Mouse (Mus musculus): ENCODE data around the gene Trim29. TPM values are rescaled to one million over a fixed set of nuclear protein-coding genes. Genes with fewer than 3 reads are reported as not detected.

Gene Trim29
- 1 to 10 TPM in 1 of 26 experiments, under 1 TPM in 8, not detected in 17; 0.29 to 3.3 (median 0.38) TPM for total RNA-seq (2018; cell fraction: chromatin; rRNA removed)
- total RNA-seq (2018; cell fraction: cytosol; rRNA removed) = under 1 TPM in 21 of 26 experiments, not detected in 5; 0.03 to 0.18 (median 0.08) TPM
- total RNA-seq (2018; cell fraction: nucleus; rRNA removed) = under 1 TPM in 9 of 26 experiments, not detected in 17; 0.22 to 0.50 (median 0.34) TPM
- 0.13 to 0.22 TPM in 2 of 3 replicates, not detected in the other for polyA plus RNA-seq (2018)

DNA sequence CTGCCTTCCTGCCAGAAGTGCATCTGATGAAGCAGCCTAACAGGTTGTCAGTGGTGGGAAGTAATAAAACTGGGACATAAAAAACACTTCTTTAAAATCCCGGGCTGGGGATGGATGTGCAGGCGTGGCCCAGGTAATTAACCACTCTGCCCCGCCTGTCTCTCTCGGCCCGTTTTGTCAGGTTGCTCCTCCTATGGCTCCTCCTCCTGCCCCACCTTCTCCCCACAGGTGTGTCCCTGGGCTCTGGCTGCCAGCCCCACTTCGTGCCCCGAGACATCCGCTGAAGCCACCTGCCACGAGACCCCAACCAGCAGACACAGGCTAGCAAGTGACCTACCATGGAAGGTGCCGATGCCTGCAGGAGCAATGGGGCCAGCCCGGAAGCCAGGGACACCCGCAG is at the start of gene Trim29:
Gene Trim29, plus strand, starts transcription at position 311 of the 400 bp plus-strand sequence.
- H3K36me3 ChIP-seq (ENCODE audit: inconsistent target) = no peaks in the 10 kb centered on the region
- 63% methylated on average over 12 of the region's 12 CpGs for WGBS (ENCODE audit: missing documents)
- no peaks in the 10 kb centered on the region for H3K79me2 ChIP-seq (ENCODE audit: inconsistent target)
- no peak within 1 kb of the TSS for H3K27ac ChIP-seq
- H3K4me3 ChIP-seq (ENCODE audit: inconsistent target) = no peak within 1 kb of the TSS

DNA sequence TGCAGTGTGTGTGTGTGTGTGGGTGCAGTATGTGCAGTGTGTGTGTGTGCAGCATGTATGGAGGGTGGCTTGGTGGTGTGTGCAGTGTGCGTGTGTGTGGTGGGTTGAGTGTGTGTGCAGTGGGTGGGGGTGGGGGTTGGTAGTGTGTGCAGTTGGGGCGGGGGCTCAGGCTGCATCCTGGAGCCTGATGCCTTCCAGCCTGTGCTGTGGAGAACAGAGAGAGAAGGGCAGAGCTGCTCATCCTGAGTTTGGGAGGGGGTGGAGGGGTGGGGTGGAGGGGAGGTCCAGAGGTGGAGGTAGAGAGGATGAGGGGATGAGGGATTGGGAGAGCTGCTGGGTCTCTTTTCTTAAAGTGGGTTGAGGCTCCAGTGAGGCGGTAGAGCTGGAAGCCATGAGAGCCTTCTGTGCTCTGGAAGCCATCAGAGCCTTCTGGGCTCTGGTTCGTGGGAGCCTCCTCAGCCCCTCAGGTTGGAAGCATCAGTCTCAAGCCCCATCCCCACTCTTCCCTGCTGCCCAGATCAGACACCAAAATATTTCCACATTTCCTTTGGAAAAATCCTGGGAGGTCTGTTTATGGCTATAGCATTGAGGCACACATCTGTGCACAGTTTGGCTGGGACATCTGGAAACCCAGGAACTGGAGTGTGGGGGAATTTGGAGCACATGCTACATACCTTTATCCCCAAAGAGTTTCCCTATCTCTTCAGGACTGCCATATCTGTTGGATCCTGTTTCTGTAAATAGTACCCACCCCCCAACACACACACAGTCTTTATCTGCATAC is 49.3 kb upstream of the Trim29 start:
- Histone ChIP-seq H3K36me3 (ENCODE audit: inconsistent target) (no peaks in the 10 kb centered on the region), H3K79me2 (ENCODE audit: inconsistent target) (no peaks in the 10 kb centered on the region), H3K4me3 (ENCODE audit: inconsistent target) (no peak overlapping the region), H3K27ac (no peak overlapping the region)
- 91% methylated on average over 4 of the region's 4 CpGs for WGBS (ENCODE audit: missing documents)

DNA sequence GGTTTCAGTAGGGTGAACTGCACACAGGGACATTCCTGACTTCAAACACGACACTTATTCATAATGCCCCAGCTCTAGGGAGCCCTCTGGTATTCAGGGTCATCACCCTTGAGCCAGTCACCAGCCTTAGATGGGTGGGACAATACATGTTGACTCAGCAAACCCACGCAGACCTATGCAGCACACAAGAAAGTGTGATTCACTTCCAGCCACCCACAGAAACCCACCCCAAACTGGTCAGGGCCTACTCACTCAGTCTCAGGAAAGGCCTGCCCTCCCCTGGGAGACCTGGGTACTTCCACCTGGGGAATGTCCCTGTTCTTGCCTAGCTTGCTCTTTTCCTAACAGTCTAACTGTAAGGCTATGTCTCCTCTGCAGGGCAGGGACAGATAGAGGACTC is 48.7 kb upstream of the Trim29 start:
- 73% methylated on average over 2 of the region's 2 CpGs for WGBS (ENCODE audit: missing documents)
- H3K27ac ChIP-seq = no peak overlapping the region

DNA sequence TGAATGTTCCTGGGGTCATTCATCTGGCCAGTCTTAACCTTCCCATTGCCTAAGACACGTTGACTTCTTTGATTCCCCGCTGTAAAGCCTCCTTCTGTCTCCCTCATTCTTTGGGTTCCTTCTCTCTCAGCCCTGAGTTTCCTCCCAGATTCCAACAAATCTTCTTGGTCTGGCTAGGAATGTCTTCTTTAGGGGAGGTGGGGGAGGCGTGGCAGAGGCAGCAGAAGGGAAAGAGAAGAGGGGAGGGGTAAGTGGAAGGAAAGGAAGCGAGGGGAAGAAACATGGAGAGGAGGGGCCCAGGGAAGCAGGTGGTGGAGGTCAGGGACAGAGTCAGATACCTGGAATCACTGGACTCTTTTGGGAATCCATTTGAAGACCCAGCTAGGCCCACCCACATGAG is 48.3 kb upstream of the Trim29 start:
- no peaks in the 10 kb centered on the region for H3K79me2 ChIP-seq (ENCODE audit: inconsistent target)
- H3K27ac ChIP-seq = no peak overlapping the region
- H3K36me3 ChIP-seq (ENCODE audit: inconsistent target) = no peaks in the 10 kb centered on the region
- 93% methylated on average over 4 of the region's 4 CpGs for WGBS (ENCODE audit: missing documents)
- H3K4me3 ChIP-seq (ENCODE audit: inconsistent target) = no peak overlapping the region

More for the DNA sequence above, 48.7 kb upstream of the Trim29 start:
- no peaks in the 10 kb centered on the region for H3K36me3 ChIP-seq (ENCODE audit: inconsistent target)
- no peaks in the 10 kb centered on the region for H3K79me2 ChIP-seq (ENCODE audit: inconsistent target)
- no peak overlapping the region for H3K4me3 ChIP-seq (ENCODE audit: inconsistent target)

DNA sequence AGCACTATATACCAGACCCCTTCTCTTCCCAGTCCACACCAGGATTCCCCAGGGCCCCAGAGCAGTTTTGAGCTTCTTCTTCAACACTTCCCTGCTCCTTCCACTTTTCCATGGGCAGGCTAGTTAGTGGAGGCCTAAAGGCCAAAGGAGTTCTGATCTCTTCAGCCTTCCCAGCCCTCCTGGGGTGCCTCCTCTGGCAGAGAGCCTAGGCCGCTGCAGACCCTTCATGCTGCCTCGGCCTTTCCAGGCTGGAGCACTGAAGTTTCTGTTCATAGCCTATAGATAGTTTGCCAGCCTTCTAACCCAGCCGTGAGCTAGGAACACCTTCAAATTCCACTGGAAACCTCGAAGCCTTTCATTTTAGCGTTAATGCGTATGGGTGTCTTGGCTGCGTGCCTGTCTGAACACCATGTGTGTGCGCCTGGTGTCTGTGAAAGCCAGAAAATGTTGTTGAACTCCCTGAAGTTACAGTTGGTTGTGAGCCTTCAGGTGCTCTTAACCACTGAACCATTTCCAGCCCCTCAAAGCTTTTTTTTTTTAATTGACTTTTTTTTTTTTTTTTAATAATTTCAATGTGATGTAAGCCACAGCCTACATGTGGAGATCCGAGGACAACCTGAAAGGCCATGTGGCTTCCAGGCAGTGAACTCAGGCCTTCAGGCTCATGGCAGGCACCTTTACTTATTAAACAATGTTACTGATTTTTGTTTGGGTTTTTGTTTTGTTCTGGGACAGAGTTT is 47.7 kb upstream of the Trim29 start:
- 92% methylated on average over 9 of the region's 9 CpGs for WGBS (ENCODE audit: missing documents)
- H3K27ac ChIP-seq = no peak overlapping the region
- H3K4me3 ChIP-seq (ENCODE audit: inconsistent target) = no peak overlapping the region
- no peaks in the 10 kb centered on the region for H3K79me2 ChIP-seq (ENCODE audit: inconsistent target)
- H3K36me3 ChIP-seq (ENCODE audit: inconsistent target) = no peaks in the 10 kb centered on the region

DNA sequence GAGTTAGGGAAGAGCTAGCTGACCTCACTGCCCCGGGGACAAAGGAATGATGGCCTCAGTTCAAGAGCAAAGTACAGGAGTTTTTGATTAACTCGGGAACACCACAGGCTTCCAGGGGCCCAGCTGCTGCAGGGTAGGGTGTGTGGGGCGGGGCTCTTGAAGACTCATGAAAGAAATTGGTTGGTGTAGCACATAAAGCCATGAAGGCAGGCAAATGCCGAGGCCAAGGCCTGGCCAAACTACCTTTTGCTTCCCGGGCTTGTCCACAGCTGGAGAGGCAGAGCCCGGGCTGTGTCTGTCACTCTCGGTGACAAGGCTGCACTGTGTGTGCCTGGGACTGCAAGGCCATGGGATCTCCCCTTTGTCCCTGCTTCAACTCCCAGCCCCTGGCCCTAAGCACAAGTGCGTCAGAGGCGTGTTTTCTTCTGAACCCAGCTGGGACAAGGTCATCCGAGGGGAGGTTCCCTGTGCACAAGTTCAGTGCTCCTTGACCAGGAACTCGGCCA is 46.6 kb upstream of the Trim29 start:
- no peak overlapping the region for H3K27ac ChIP-seq

DNA sequence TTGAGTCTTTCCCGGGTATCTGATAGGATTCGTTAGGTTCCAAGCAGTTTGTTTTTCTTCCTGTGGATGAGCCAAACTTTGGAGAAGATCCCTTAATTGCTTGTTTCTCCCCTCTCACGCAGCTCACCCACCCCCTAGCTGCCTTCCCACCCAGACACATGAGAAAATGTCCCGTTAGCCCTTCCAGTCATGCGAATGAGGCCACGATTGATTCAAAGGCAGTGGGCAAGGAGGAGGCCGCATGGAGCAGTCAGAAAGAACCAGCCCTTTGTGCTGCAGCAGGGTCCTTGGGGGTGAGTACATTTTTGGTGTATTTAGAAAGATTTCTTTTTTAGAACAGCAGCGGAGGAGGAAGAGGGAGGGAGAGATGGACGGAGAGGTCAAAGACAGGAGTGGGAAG is 45.5 kb upstream of the Trim29 start:
- Histone ChIP-seq H3K4me3 (ENCODE audit: inconsistent target) (no peak overlapping the region), H3K36me3 (ENCODE audit: inconsistent target) (no peaks in the 10 kb centered on the region), H3K79me2 (ENCODE audit: inconsistent target) (no peaks in the 10 kb centered on the region), H3K27ac (no peak overlapping the region)
- 92% methylated on average over 9 of the region's 9 CpGs for WGBS (ENCODE audit: missing documents)

More for the DNA sequence above, 46.6 kb upstream of the Trim29 start:
- Histone ChIP-seq H3K36me3 (ENCODE audit: inconsistent target) (no peaks in the 10 kb centered on the region), H3K4me3 (ENCODE audit: inconsistent target) (no peak overlapping the region), H3K79me2 (ENCODE audit: inconsistent target) (no peaks in the 10 kb centered on the region)
- 82% methylated on average over 11 of the region's 11 CpGs for WGBS (ENCODE audit: missing documents)

DNA sequence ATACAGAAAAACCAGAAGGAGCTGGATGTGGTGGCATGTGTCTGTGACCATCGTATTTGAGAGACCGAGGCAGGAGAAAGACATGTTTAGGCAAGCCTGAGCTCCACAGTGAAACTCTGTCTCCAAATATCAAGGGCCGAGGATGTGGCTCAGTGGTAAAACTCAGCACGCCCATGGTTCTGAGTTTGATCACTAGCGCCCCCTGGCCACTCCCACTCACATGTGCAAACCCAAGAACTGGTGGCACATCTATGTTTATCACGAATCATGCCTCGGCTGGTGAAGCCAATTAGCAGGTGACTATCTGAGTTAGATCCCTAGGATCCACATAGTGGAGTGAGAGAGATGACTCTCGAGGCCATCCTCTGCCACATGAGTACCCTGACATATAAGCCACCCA is 43.3 kb upstream of the Trim29 start:
- H3K79me2 ChIP-seq (ENCODE audit: inconsistent target) = no peaks in the 10 kb centered on the region
- H3K36me3 ChIP-seq (ENCODE audit: inconsistent target) = no peaks in the 10 kb centered on the region
- WGBS (ENCODE audit: missing documents) = 65% methylated on average over 8 of the region's 8 CpGs
- no peak overlapping the region for H3K27ac ChIP-seq
- no peak overlapping the region for H3K4me3 ChIP-seq (ENCODE audit: inconsistent target)

DNA sequence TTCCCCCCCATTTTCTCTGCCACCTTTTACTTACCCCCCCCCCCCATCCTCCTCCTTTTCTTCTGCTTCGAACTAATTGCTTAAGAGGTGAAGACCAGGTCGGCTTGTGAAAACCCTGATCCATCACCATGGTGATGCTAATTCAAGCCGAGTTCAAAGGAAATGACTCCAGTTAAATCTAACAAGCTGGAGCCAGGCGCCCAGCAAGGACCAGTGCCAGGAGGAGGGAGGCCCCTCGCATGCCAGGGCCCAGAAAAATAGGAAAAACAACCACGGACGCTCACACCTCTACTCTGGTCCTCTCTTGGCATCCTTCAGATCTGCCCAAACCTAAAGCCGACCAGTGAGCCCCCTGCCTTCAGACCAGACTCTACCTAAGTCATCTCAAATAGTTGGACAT is 41.5 kb upstream of the Trim29 start:
- no peaks in the 10 kb centered on the region for H3K36me3 ChIP-seq (ENCODE audit: inconsistent target)
- no peak overlapping the region for H3K27ac ChIP-seq
- 49% methylated on average over 6 of the region's 8 CpGs for WGBS (ENCODE audit: missing documents)
- no peak overlapping the region for H3K4me3 ChIP-seq (ENCODE audit: inconsistent target)
- H3K79me2 ChIP-seq (ENCODE audit: inconsistent target) = no peaks in the 10 kb centered on the region

DNA sequence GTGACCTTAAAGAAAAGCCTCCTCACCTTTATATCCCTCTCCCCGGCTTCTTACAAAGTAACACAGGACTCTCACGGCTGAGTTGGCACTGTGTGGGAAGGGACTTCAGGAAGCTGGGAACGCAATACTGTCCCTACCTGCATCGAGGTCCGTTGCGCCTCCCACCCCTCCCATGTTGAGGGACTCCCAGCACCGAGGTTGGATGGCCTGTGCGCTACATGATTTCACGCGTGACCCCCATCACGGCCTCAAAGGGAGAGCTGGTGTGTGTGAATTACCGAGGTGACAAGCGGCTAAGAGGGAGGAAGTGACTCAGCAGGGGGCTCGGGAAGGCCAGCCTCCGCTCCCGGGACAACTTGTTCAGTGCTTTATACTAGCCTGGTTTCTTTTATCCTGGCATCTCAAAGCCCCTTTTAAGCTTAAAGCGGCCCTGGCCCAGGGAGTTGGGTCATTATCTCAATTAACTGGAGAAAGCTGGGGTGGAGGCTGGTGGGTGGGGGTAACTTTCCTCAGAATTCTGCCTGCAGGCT is 39.9 kb upstream of the Trim29 start:
- no peak overlapping the region for H3K27ac ChIP-seq
- H3K36me3 ChIP-seq (ENCODE audit: inconsistent target) = no peaks in the 10 kb centered on the region
- H3K4me3 ChIP-seq (ENCODE audit: inconsistent target) = no peak overlapping the region
- H3K79me2 ChIP-seq (ENCODE audit: inconsistent target) = no peaks in the 10 kb centered on the region
- WGBS (ENCODE audit: missing documents) = under 1% methylated on average over 17 of the region's 17 CpGs

DNA sequence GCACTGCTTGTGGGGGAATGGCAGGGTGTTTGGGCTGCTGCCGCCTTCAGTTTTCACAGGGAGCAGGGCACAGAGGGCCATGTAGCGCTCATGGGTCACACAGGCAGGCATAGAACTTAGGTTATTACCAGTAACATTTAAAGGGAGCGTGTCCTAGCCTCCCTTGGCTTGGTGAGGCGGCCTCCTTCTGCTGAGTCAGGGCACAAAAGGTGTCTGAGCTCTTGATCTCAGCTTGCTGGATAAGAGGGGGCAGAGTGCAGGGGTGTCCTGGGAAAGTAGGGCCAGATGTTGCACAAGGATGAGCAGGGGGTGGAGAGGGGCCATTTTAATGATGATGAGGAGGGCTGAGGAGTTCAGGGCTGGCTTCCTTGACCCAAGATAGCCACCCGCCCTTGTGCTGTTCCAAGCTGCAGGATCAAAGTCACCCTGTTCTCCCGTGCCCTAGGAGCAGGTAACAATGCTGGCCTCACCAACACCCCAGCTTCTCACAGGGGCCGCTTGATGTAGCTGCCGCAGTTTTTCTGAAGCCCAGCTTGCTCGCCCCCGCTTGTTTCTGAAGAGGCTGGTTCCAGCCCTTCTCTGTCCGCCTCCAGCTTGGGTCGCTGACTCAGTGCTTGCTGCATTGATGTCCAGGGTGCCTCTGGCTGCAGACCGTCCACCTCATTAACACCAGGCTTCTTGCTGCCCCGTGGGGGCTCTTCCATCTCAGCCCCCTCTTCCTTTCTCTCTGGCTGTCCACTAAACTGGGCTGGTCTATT is 38.7 kb upstream of the Trim29 start:
- Histone ChIP-seq H3K36me3 (ENCODE audit: inconsistent target) (no peaks in the 10 kb centered on the region), H3K27ac (no peak overlapping the region), H3K79me2 (ENCODE audit: inconsistent target) (no peaks in the 10 kb centered on the region), H3K4me3 (ENCODE audit: inconsistent target) (no peak overlapping the region)
- WGBS (ENCODE audit: missing documents) = 87% methylated on average over 14 of the region's 14 CpGs

DNA sequence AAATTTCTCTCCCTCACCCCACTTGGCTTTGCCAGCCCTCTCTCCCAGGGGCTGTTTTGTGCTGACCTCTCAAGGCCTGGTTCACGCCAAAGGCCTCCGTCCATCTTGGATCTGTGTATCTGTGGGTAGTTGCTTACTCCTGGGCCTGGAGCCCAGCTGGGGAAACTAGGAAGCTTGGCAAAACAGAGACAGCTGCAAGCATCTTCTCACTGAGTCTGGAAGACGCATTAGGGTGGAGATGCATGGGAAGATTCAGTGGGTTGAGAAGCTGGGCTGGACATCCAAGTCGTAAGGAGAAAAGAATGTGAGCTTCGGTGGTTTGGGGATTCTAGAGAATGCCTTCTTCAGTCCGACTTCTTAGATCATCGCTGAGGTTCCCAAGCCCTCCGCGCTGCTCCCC is 36.9 kb upstream of the Trim29 start:
- Histone ChIP-seq H3K79me2 (ENCODE audit: inconsistent target) (no peaks in the 10 kb centered on the region), H3K36me3 (ENCODE audit: inconsistent target) (no peaks in the 10 kb centered on the region), H3K27ac (no peak overlapping the region), H3K4me3 (ENCODE audit: inconsistent target) (no peak overlapping the region)
- WGBS (ENCODE audit: missing documents) = 91% methylated on average over 8 of the region's 9 CpGs

DNA sequence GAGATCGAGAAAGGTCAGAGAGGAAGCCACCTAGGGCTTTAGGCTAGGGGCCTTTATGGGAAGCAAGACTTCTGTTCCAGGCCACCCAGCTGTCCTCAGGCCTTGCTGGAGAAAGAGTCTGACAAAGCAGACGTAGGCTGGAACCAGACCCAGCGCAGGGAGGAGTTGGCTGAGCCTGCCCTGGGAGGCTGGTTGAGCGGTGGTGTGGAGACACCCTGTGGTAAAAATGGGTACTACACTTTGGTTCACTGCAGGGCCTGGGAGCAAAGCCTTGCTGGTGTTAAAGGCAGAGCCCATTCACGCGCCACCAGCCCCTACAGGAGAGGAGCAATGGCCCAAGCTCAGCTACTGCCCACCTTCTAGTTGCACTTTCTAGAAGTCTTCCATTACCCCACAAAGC is 26.4 kb upstream of the Trim29 start:
- H3K36me3 ChIP-seq (ENCODE audit: inconsistent target) = no peaks in the 10 kb centered on the region
- no peaks in the 10 kb centered on the region for H3K79me2 ChIP-seq (ENCODE audit: inconsistent target)
- H3K4me3 ChIP-seq (ENCODE audit: inconsistent target) = no peak overlapping the region
- 17% methylated on average over 6 of the region's 6 CpGs for WGBS (ENCODE audit: missing documents)
- H3K27ac ChIP-seq = no peak overlapping the region

DNA sequence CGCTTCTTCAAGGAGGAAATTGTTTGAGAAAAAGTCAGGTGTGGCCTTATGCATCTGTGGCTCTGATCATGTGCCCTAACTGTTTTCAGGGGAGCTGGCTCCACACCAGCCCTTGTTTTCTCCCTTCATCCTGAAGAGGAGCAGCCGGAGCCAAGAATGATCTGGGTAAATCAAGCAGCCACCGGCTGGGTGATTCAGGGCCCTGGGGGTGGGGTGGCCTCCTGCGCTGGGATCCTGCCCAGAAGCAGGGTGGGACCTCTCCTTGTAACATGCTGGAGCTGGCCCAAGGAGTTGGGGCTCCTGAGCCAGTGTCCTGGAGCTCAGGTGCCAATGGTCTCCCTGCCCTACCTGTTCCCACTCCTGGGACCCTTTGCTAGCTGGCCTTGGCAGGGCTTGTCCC is 25.4 kb upstream of the Trim29 start:
- 94% methylated on average over 4 of the region's 4 CpGs for WGBS (ENCODE audit: missing documents)
- H3K27ac ChIP-seq = no peak overlapping the region
- H3K79me2 ChIP-seq (ENCODE audit: inconsistent target) = no peaks in the 10 kb centered on the region
- H3K4me3 ChIP-seq (ENCODE audit: inconsistent target) = no peak overlapping the region
- H3K36me3 ChIP-seq (ENCODE audit: inconsistent target) = no peaks in the 10 kb centered on the region
